Mouse (Mus musculus) liver, postnatal 0 days (tissue): Measurements from ENCODE around the gene Sh2d4b.

Experiments used
- CTCF ChIP-seq: sonication (generic); IDR thresholded peaks from 2 replicates; pipeline ENCODE4 v1.5.1; 2016; ENCODE audit warnings: antibody characterized with exemption, low read depth
- EP300 ChIP-seq: IDR thresholded peaks from 2 replicates; pipeline ENCODE4 v1.6.1; 2016; ENCODE audit warnings: antibody characterized with exemption, low read depth, mild to moderate bottlenecking

DNA sequence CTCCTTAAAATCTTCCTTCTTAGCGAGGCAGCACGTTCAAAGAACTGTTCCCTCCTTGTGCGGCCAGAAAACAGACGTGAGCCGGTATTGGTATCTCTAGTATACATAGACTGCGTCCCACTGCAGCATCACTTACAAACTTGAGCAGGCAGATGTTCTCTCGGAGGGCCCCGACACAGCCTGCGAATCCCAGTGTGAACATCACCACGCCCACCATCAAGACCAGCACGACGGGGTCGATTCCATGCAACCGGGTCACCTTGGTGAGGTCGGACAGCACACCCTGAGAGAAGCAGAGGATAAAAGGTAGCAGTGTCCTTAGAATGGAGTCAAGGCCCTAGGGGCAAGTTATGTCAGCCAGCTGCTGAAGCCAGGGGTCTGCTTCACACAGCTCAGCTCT, 23.6 kb upstream of the Sh2d4b start:
- no peak for TF ChIP-seq EP300
- TF ChIP-seq CTCF, result no peak
